Mouse (Mus musculus) liver, adult 2 months (tissue): ENCODE measurements around the gene Ntn1. TPM values are rescaled to one million over a fixed set of nuclear protein-coding genes. Genes with fewer than 3 reads are reported as not detected.

Source experiments
- DNase-seq: peaks from one replicate; pipeline ENCODE4 v3.0.0-alpha.2; 2011; ENCODE audit warnings: low read depth, low spot score; ENCODE audit errors: extremely low read depth
- H3K27ac ChIP-seq: fragments of 200-500 bp; replicated peaks from 2 replicates; pipeline ENCODE4 v1.5.1; 2012; ENCODE audit warnings: low read depth, mild to moderate bottlenecking, control low read depth, inconsistent platforms, low read length; ENCODE audit not compliant: insufficient read depth
- H3K27me3 ChIP-seq: fragments of 200-500 bp; 2 replicates; pipeline ENCODE4 v1.6.1; 2012; ENCODE audit warnings: mild to moderate bottlenecking, moderate library complexity, low read length, inconsistent platforms; ENCODE audit not compliant: control insufficient read depth, insufficient read depth
- H3K36me3 ChIP-seq: fragments of 200-500 bp; 2 replicates; pipeline ENCODE4 v1.6.1; 2012; ENCODE audit warnings: low read length, inconsistent platforms; ENCODE audit not compliant: control insufficient read depth, insufficient read depth
- H3K4me1 ChIP-seq: fragments of 200-500 bp; 2 replicates; pipeline ENCODE4 v1.6.1; 2011; ENCODE audit warnings: low read length; ENCODE audit not compliant: control insufficient read depth, insufficient read depth
- H3K4me3 ChIP-seq: fragments of 200-500 bp; 2 replicates; pipeline ENCODE4 v1.5.1; 2011; ENCODE audit warnings: low read depth, mild to moderate bottlenecking, control low read depth, low read length, moderate library complexity; ENCODE audit not compliant: insufficient read depth
- H3K79me2 ChIP-seq: fragments of 200-500 bp; 2 replicates; pipeline ENCODE4 v1.6.1; 2012; ENCODE audit warnings: inconsistent platforms, mild to moderate bottlenecking, low read length, moderate library complexity; ENCODE audit not compliant: control insufficient read depth, insufficient read depth
- H3K9ac ChIP-seq: fragments of 200-500 bp; 2 replicates; pipeline ENCODE4 v1.6.1; 2012; ENCODE audit warnings: low read depth, mild to moderate bottlenecking, control low read depth, inconsistent platforms, low read length
- CTCF ChIP-seq: fragments of 200-500 bp; IDR thresholded peaks from 2 replicates; pipeline ENCODE4 v1.5.1; 2011; ENCODE audit warnings: low read depth, low read length, control low read depth
- POLR2A ChIP-seq: fragments of 200-500 bp; IDR thresholded peaks from 2 replicates; pipeline ENCODE4 v1.6.1; 2011; ENCODE audit warnings: low read length, control low read depth; ENCODE audit not compliant: insufficient read depth; ENCODE audit errors: extremely low read depth
- WGBS: fragments of 180-500 bp; shearing (Covaris S2); methylation state at CpG from one replicate; pipeline ENCODE4 v1.1.7; 2018; 5-methylcytosine and 5-hydroxymethylcytosine counted together
- polyA plus RNA-seq: library from polyadenylated mRNA; depleted of rRNA; stranded (reverse); fragments of >200 nt; gene quantifications from 2 replicates; pipeline ENCODE4 v1.2.3, GENCODE M21; 2012
- total RNA-seq: library from RNA; depleted of rRNA; stranded (reverse); fragments of >200 nt; gene quantifications from 2 replicates; pipeline ENCODE4 v1.2.3, GENCODE M21; 2014

Ntn1 gene
- total and polyA plus RNA-seq, 2 experiments, result 4.9 to 5.5 TPM

DNA sequence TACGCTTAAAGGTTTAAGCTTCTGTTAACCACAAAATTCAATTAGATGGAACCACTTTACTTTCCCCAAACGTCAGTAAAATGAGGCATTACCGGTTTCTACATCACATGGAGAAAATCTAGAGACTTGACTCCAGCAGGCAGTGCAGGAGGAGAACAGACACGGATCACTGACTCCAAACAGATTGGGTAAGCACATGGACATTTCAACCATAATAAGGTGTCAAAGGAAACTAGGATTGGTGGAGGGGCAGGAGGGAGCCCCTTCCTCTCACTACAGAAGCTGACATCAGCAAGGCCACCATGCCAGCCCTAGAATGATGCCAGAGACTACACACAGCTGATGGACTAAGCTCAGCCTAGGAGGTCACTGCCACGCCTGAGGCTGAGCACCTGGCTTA, 5.1 kb downstream of the Ntn1 start:
- 69% methylated on average over 5 of the region's 5 CpGs for WGBS
- Histone ChIP-seq H3K36me3 (no peaks in the 10 kb centered on the region), H3K27me3 (no peaks in the 10 kb centered on the region; the same call in 1 of the 2 replicates), H3K4me3 (no peak overlapping the region), H3K27ac (no peak overlapping the region), H3K4me1 (peaks cover 1% of the 10 kb centered on the region; the same call in 1 of the 2 replicates), H3K9ac (no peak overlapping the region), H3K79me2 (no peaks in the 10 kb centered on the region)
- TF ChIP-seq POLR2A (no peak), CTCF (no peak)
- DNase-seq, result no peak

DNA sequence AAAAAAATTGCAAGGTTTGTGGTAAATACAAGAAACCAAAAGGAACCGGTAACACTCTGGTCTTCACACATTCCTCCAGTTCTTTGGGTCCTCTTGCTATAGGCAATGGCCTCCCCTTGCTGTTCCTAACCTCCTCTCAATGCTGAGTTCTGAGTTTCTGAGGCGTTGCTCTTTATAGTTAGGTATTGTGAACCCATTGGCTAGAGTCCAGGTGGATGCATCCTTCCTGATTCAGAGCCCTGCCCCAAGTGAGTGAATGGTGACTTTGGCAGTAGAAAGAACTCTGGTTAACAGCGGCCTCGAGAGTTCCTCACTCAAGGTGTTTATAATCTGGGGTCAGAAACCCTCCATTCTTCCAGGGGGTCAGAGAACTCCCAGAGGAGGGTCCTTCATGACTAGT, 5.9 kb downstream of the Ntn1 start:
- WGBS, result 53% methylated on average over 4 of the region's 4 CpGs
- H3K9ac ChIP-seq, result no peak overlapping the region
- no peaks in the 10 kb centered on the region for H3K79me2 ChIP-seq
- no peaks in the 10 kb centered on the region; the same call in 1 of the 2 replicates for H3K27me3 ChIP-seq
- H3K36me3 ChIP-seq, result no peaks in the 10 kb centered on the region
- no peaks in the 10 kb centered on the region for H3K4me1 ChIP-seq
- H3K27ac ChIP-seq, result no peak overlapping the region
- DNase-seq, result no peak
- TF ChIP-seq POLR2A (no peak), CTCF (no peak)
- H3K4me3 ChIP-seq, result no peak overlapping the region

DNA sequence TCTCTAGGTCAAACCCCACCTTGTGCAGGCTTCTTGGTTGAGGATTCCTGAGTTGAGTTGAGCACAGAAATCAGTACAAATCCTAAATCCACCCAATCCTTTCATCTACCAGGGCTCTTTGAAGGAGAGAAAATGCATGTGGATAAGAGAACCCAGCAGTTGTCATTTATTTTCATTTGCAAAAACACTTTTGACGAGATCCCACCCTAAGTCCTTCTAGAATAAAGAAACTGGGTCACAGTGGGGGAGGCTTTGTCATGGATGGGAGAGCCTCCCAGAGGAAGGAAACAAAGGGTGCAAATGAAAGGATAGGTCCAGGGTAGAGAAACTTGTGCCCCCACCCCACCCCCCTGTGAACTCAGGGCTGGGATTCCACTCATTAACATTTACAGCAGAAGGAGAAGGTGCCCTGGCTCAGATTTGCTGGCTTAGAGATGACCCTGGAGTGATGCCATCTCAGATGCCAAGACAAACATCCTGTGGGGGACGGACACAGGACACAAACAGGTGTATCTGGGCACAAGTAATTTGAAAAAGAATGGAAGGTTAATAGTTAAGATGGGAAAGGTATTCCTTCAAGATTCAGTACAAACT, 6.6 kb downstream of the Ntn1 start:
- H3K9ac ChIP-seq, result no peak overlapping the region
- DNase-seq, result peak; percentile 60
- no peak overlapping the region for H3K4me3 ChIP-seq
- no peaks in the 10 kb centered on the region for H3K4me1 ChIP-seq
- H3K27ac ChIP-seq, result no peak overlapping the region
- 22% methylated on average over 2 of the region's 2 CpGs for WGBS
- H3K36me3 ChIP-seq, result no peaks in the 10 kb centered on the region
- H3K27me3 ChIP-seq, result no peaks in the 10 kb centered on the region
- TF ChIP-seq POLR2A, result no peak
- no peak for TF ChIP-seq CTCF
- H3K79me2 ChIP-seq, result no peaks in the 10 kb centered on the region

DNA sequence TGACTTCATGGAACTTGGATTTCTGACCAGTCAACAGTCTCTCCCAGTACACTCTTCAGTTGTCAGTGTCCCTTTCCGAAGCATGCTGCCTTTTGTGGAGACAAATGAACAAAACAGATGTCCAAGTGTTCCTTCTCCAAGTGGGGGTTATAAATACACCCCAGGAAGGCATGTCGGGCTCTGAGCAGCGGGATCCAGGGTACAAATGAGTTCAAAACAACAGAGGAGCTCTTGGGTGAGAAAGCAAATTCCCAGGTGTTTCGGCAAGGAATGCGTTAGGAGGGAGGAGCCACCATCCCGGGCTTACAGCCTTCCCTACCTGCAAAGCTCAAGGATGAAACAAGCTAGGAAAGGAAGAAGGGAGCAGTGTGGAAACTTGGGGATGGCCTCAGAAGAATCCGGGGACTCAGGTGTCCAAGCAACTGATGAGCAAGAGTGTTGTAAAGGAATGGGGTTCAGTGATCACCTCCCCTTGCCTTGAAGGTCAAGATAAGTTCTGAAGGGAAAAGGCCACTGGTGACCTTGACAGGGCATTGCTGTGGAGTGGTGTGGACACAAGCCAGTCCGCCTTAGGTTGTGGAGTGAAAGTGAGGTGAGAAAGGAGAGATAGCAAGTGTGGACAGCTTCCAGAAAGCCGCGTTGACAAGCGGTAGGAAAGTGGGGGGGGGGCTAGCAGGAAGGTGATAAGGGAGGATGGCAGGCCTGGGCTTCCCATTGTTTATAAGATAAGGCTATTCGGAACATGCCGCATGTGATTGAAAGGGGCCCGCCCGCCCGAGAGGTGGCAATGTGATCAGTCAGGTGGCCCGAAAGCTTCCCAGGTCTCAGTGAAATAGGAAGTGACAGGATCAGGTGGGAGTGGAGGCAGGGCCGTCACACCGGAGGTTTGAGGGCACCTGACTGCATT, 10.0 kb downstream of the Ntn1 start:
- Histone ChIP-seq H3K4me3 (no peak overlapping the region), H3K79me2 (no peaks in the 10 kb centered on the region), H3K27ac (no peak overlapping the region), H3K9ac (no peak overlapping the region), H3K27me3 (peaks cover 18% of the 10 kb centered on the region), H3K36me3 (no peaks in the 10 kb centered on the region), H3K4me1 (no peaks in the 10 kb centered on the region)
- no peak for DNase-seq
- TF ChIP-seq CTCF (no peak), POLR2A (no peak)
- 10% methylated on average over 19 of the region's 19 CpGs for WGBS

DNA sequence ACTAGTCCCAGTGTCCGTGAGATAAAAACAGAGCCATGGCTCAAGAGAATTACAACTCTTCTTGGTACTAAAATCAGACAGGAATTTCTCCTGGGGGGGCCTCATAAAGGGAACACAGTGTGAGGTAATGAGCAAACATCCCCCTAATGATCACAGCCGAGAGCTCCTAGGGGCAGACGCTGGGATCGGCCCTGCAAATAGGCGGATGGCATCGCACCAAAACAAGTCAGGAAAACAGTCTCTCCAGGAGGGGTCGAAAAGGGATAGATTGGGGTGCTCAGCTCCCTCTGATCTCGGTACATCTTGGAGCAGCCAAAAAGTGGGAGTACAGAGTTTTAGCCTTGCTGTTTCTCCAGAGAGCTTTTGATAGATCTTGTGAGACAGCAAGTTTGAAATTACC, 11.0 kb downstream of the Ntn1 start:
- Histone ChIP-seq H3K27me3 (peaks cover 28% of the 10 kb centered on the region), H3K79me2 (no peaks in the 10 kb centered on the region), H3K9ac (no peak overlapping the region), H3K4me1 (no peaks in the 10 kb centered on the region), H3K27ac (no peak overlapping the region), H3K36me3 (no peaks in the 10 kb centered on the region), H3K4me3 (no peak overlapping the region)
- no peak for TF ChIP-seq POLR2A
- TF ChIP-seq CTCF, result no peak
- WGBS, result 17% methylated on average over 8 of the region's 8 CpGs
- DNase-seq, result no peak

DNA sequence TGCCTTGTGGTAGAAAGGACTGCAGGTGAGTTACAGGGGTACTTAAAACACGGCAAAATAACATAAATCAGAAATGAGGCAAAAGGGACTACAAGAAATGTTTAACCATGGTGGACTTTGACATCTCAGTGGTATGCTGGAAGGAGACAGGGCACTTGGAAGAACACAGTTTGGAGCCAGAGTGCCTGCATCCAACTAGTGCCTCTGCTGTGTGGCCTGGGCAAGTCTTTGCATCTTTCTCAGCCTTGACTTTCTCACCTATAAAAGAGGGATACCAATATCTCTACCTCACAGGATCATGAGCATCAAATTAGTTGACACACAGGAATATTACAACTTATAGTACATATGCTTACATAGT, 12.0 kb downstream of the Ntn1 start:
- no peak for TF ChIP-seq POLR2A
- no peak for TF ChIP-seq CTCF
- Histone ChIP-seq H3K36me3 (no peaks in the 10 kb centered on the region), H3K27ac (no peak overlapping the region), H3K27me3 (peaks cover 29% of the 10 kb centered on the region), H3K9ac (no peak overlapping the region), H3K4me3 (no peak overlapping the region), H3K4me1 (no peaks in the 10 kb centered on the region), H3K79me2 (no peaks in the 10 kb centered on the region)
- no peak for DNase-seq
- WGBS, result 44% methylated on average over 1 of the region's 1 CpGs
